Mouse (Mus musculus) erythroblast, adult 5-6 weeks (primary cell): ENCODE results near the gene Nudt1. TPM values are rescaled to one million over a fixed set of nuclear protein-coding genes. Genes with fewer than 3 reads are reported as not detected.
"Not testable (repeated sequence)": the region's sequence is repeated elsewhere in the genome, so short reads cannot be mapped to it uniquely, and the experiment has no call there.

Experiments used
- ATAC-seq: replicated peaks from 2 replicates; pipeline ENCODE4 v1.8.0; 2016; ENCODE audit warnings: moderate number of reproducible peaks, mild to moderate bottlenecking, moderate TSS enrichment, inconsistent platforms; ENCODE audit not compliant: poor library complexity, low FRiP score, severe bottlenecking
- total RNA-seq, 2 experiments: library from RNA; stranded (forward) in 1 of 2; stranded (reverse) in 1 of 2; fragments of 150-400 nt in 1 of 2; fragments of 200-764, 138-1000 nt in 1 of 2; gene quantifications; 2 replicates each; pipeline versions ENCODE4 v1.2.3 to v1.2.4; 2015 to 2017; ENCODE audit warnings: low replicate concordance in 2 of 2

The Nudt1 gene
- total RNA-seq, 2 experiments from 2014 or later = 5.3 to 10.0 TPM

- ATAC-seq = no peak
These were observed 17.3 kb downstream of the Nudt1 start for GRCm38 (mm10) chr5:140338779-140339178.

GRCm38 (mm10) chr5:140339836-140340235 lies 18.4 kb downstream of the Nudt1 start:
- ATAC-seq = no peak

GRCm38 (mm10) chr5:140342880-140343279 lies 21.4 kb downstream of the Nudt1 start:
- ATAC-seq = no peak

- no peak for ATAC-seq
These were observed 23.8 kb downstream of the Nudt1 start for GRCm38 (mm10) chr5:140345244-140345643.

GRCm38 (mm10) chr5:140346050-140346449 lies 24.6 kb downstream of the Nudt1 start:
- no peak for ATAC-seq

- ATAC-seq = no peak
These were observed 28.4 kb downstream of the Nudt1 start for GRCm38 (mm10) chr5:140349882-140350281.

- no peak for ATAC-seq
These were observed 29.5 kb downstream of the Nudt1 start for GRCm38 (mm10) chr5:140350731-140351497.

GRCm38 (mm10) chr5:140352352-140352751 lies 30.9 kb downstream of the Nudt1 start:
- ATAC-seq = no peak

DNA sequence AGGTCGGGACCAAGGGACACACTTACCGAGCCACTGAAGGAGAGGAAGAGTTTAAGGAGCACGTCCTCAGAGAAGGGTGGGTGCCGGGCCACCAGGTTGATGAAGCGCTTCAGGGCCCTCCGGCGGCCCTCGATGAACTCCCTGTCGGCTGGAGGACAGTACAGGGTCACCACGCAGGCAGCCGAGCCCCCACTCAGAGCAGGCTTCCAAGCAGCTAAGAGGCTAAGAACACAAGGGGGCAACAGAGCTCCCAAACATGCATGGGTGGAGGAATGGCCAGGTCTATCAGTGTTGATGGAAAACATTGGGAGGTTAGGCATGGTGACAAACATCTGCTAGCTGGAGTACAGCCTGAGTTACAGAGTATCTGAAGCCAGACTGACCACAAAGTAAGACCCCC lies 34.5 kb downstream of the Nudt1 start:
- ATAC-seq = no peak

DNA sequence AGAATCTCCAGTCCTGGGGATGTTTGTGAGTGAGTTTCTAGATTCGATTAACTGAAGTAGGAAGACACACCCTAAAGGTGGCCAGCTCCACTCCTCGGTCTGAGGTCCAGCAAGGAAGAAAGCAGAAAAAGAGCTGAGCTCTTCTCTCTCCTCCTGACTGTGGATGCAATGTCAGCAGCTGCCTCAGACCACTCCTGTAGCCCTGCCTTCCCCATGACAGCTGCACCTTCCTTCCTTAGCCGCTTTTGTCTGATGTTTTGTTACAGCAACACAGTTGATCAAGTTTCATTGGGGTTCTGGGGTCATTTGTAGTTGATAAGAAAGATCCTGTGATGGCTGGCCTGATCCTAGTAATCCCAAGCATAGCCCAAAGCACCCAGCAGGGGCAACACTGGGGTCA lies 36.0 kb downstream of the Nudt1 start:
- ATAC-seq = no peak

- ATAC-seq = no peak
These were observed 38.6 kb downstream of the Nudt1 start for GRCm38 (mm10) chr5:140359930-140360674.

GRCm38 (mm10) chr5:140364415-140364814 lies 43.0 kb downstream of the Nudt1 start:
- no peak for ATAC-seq

DNA sequence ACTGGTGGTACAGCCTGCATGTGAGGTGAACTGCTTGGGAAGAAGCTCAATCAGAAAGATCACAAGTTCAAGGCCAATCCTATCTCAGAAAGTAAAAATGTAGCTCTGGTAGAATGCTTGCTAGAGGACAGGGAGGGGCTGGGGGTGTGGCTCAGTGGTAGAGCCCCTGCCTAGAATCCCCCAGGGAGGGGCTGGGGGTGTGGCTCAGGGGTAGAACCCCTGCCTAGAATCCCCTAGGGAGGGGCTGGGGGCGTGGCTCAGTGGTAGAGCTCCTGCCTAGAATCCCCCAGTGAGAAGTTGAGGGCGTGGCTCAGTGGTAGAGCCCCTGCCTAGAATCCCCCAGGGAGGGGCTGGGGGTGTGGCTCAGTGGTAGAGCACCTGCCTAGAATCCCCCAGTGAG lies 46.7 kb downstream of the Nudt1 start:
- ATAC-seq = not testable (repeated sequence)

- no peak for ATAC-seq
These were observed 47.5 kb downstream of the Nudt1 start for GRCm38 (mm10) chr5:140368926-140369325.

- ATAC-seq = no peak
These were observed 48.0 kb downstream of the Nudt1 start for GRCm38 (mm10) chr5:140369466-140369865.

- no peak for ATAC-seq
These were observed 49.2 kb downstream of the Nudt1 start for GRCm38 (mm10) chr5:140370446-140371254.

DNA sequence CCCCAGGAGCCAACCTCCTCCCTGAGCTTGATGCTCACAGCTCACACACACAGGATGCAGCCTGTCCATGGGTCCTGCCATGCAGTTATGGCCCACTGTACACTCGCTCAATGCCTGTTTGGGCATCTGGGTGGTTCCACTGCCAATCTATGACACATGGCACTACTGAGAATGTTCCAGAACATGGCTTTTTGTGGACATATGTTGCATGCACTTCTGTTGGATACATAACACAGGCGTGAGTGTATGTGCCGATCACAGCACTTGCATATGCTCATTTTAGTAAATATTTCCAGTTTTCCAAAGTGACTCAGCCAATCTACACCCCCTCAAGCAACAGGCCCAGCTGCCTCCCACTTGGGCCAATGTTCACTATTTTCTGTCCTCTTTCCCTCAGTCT lies 50.2 kb downstream of the Nudt1 start:
- ATAC-seq = no peak

- ATAC-seq = no peak
These were observed 52.3 kb downstream of the Nudt1 start for GRCm38 (mm10) chr5:140373711-140374110.

GRCm38 (mm10) chr5:140374226-140374625 lies 52.8 kb downstream of the Nudt1 start:
- ATAC-seq = peak; percentile 40; the same call in 1 of the 2 replicates

DNA sequence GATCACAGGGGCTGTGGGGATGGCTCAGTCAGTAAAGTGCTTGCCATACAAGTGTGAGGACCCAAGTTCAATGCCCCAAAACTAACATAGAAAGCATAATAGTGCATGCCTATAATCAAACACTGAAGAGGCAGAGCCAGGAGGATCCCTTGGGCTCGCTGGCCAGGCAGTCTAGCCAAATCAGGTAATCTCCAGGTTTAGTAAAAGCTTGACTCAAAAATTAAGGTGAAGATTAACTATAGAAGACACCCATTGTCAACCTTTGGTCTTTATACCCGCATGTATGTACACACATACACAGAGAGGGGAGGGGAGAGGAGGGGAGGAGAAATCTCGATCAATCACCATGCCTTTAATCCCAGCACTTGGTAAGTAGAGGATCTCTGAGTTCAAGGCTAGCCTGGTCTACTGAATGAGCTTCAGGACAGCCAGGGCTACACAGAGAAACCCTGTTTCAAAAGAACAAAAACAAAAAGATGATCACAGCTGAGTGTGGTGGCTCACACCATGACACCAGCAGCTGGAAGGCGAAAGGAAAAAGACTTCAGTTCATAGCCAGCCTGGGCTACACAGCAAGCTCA lies 53.9 kb downstream of the Nudt1 start:
- no peak for ATAC-seq
